Mouse (Mus musculus) ES-Bruce4 (cell line): ENCODE data around the gene Smim22.

Experiments used
- CTCF ChIP-seq: IDR thresholded peaks from one replicate; pipeline ENCODE4 v1.8.1; 2011; ENCODE audit warnings: low read depth, low read length
- EP300 ChIP-seq: IDR thresholded peaks from 2 replicates; pipeline ENCODE4 v1.6.1; 2011; ENCODE audit warnings: low read depth, low read length; ENCODE audit not compliant: insufficient read depth
- POLR2A ChIP-seq: IDR thresholded peaks from one replicate; pipeline ENCODE4 v1.8.1; 2011; ENCODE audit warnings: low read length; ENCODE audit not compliant: insufficient read depth

DNA sequence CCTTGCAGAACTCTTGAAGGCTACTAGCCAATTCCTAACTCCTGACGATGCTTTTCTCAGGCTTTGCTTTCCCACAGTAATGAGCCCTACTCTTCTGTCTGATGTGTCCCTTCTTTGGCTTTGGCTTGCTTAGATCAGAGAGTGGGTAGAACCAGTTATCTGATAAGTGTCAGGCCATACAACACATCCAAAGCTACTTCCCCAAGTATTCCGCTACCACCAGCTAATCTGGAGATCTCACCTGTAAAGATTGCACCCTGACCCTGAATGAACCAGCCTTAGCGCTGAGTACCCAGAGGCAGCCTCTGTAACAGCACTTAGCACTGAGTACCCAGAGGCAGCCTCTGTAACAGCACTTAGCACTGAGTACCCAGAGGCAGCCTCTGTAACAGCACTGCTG lies 38.2 kb downstream of the Smim22 start:
- TF ChIP-seq CTCF (no peak), POLR2A (no peak), EP300 (no peak)
